Mouse (Mus musculus) heart, adult 2 months (tissue): ENCODE data around the gene Kcnq5.

ENCODE experiments used
- CTCF ChIP-seq: fragments of 200-600 bp; IDR thresholded peaks from 2 replicates; pipeline ENCODE4 v1.8.1; 2022; ENCODE audit warnings: antibody characterized with exemption, mild to moderate bottlenecking, moderate library complexity
- EP300 ChIP-seq: fragments of 200-500 bp; IDR thresholded peaks from 2 replicates; pipeline ENCODE4 v1.6.1; 2011; ENCODE audit warnings: low read depth, low read length, control low read depth; ENCODE audit not compliant: insufficient read depth

- TF ChIP-seq CTCF: no peak
- no peak for TF ChIP-seq EP300
Observed at GRCm38 (mm10) chr1:21836337-21836736, 125.4 kb downstream of the Kcnq5 start.
